Mouse (Mus musculus) adrenal gland, adult 2 months (tissue): ENCODE measurements around the gene Cct8l1. TPM values are rescaled to one million over a fixed set of nuclear protein-coding genes. Genes with fewer than 3 reads are reported as not detected.

Source experiments
- DNase-seq: peaks from one replicate; pipeline ENCODE4 v3.0.0; 2021
- polyA plus RNA-seq: library from polyadenylated mRNA; depleted of rRNA; stranded (reverse); fragments of >200 nt; gene quantifications from 2 replicates; pipeline ENCODE4 v1.2.3, GENCODE M21; 2012; rRNA removed
- total RNA-seq, 2 experiments: library from RNA; stranded (reverse); gene quantifications; 2 replicates each; pipeline ENCODE4 v1.2.3; 2021

The Cct8l1 gene
- total and polyA plus RNA-seq, 3 experiments, result not detected

DNA sequence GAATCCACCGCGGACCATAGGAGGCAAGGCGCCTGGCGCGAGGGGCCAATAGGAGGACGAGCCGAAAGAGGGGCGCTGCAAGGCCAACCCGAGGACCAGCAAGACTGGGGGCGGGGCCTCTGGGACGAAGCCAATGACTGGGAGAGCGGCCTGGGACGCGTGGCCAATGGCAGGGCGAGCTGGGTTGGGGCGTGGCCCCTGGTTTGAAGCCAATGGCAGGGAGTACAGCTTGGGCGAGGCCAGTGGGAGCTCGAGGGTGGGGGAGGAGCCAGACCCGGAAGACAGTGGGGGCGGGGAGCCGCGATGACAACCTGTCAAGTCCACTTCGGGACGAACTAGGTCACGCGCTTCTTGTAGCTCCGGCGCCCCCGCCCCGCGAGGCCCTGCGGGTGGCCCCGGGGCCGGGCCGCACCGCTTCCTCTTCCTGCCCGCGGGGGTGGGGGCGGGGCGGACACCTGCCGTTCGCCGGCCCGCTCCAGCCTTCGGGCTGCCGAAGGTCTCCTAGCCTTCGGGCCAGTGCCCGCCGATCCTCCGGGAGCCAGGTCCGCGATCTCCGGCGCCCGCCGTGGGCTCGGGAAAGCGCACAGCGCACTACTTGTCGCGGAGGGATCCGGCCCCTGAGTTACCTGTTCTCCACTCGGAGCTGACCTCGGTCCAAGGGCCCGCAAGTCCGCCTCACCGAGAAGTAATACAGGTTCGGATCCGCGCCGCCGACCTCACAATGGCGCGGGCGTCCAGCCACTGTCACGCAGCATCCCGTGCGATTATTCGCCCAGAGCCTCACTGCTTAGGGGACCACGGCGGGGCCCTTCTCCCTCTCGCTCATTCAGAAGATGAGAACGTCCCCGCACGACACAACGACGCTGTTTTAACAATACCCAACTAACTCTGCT is 13.9 kb downstream of the Cct8l1 start:
- DNase-seq, result peak; percentile 100

DNA sequence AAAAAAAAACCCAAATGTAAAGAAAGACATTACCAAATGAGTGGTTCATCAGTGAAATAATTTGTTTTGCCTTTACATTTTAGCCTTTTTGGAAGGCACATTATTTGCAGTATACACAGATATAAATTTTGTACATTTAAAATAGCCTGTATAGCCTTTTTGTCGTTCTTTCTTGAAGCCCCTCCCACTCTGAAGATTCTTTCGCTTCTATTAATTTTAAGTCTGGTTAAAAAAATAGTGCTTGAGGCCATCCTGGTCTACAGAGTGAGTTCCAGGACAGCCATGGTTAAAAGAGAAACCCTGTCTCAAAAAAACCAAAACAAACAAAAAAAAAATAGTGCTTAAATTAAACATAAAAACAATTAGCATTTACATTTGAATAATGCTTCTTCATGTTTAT is 14.8 kb downstream of the Cct8l1 start:
- no peak for DNase-seq

DNA sequence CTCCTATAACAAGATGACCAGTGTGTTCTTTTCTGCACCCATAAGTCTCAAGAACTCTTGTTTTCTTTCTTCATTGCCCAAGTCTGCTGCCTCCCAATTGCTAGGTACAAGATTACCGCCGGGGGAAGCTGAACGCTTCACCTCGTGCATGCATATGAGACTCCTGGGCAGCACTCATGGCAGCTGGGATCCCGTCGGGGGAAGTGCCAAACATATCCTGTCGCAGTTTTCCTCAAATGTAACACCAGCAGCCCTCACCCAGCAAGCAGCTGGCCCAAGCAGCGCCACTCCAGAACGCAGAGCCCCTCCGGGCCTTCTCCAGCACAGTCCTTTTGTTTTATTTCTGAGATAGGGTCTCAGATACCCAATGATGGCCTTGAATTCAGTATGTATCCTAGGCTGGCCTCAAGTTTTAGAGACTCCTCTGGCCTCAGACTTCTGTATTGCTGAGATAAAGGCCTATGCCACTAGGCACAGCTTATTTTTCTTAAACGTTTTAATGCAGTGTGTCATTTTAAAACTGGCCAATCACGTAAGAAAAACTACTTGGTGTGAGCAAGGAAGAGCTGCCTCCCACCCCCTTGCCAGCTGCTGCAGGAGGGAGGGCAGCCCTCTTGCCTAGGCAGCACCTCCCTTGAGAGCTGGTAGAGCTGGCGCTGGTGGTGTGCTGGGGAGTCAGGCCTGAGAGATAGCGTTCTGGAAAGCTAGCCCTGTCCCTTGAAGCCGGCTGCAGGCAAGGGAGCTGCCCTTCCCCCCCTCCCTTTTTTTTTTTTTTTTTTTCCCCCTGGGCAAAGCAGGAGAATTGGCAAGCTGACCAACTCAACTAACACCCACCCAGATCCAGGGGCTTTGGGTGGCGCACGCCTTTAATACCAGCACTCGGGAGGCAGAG is 16.6 kb downstream of the Cct8l1 start:
- peak; percentile 21 for DNase-seq

DNA sequence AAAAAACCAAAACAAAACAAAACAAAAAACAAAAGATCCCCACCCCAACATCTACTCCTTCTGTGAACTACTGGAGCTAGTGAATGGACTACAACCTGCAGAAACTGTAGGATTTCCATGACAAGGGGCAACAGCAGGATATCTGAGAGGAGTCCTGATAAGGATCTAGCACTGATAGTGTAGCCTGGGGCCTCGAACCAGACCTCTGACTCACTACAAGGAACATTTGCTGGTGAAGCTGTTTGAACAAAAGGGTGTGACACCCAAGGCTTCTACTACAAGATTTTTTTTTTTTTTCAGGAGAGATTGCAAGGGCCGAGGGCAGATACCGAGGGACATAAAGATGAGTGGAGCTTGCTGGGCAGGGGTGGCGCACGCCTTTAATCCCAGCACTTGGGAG is 17.4 kb downstream of the Cct8l1 start:
- DNase-seq, result no peak

DNA sequence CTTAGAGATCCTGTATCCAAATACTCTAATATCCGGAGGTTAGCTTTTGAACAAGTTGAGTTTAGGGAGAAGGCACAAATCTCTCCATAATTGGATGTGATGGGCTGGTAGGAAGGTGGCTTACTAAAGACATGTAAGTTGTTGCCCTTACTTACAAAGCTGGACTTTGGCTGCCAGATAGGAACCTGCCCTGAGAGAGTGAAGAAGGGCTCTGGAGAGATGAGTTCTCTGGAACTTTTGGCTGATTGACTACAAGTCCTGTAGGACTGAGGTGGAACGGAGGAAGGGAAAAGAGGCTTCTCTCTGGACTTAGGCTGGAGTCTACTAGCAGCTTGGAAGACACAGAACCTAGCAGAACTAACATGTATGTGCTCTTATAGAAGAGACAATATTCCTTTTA is 19.7 kb downstream of the Cct8l1 start:
- no peak for DNase-seq

DNA sequence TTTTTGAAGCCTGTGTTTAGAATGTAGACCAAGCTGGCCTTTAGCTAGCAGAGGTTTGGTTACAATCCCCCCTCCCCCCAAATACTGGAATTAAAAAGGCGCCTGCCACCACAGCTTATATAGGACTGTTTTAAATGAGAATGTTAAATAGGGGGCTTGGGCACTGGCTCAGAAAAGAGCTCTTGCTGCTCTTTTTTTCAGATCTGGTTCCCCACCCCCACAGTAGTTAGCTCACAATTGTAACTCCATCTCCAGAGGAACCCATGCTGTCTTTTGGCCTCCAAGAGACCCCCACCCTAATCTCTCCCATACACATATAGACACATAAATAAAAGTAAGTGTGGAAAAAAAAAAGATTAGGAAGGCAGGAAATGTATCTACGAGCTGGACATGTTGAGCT is 20.6 kb downstream of the Cct8l1 start:
- no peak for DNase-seq

DNA sequence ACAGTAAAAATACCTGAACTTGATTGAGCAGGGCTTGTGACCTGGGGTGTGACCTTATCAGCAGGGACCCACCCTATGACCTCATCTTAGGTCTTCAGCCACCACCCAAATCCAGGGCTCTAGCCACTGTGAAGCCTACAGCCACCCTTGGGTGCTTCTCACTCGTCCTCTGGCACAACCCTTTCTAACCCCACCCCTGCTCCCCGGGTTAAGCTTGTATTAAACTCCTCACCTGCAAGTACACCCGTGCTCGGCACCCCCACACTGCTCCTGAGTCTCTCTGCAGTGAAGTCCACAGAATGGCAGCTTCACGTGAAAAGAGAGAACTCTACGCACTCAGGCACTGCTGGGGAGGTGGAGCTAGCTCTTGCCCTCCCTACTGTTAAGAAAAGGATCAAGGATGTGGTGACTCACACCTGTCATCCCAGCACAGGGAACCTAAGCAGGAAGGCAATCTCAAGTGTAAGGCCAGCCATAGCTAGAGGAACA is 21.1 kb downstream of the Cct8l1 start:
- peak; percentile 22 for DNase-seq

DNA sequence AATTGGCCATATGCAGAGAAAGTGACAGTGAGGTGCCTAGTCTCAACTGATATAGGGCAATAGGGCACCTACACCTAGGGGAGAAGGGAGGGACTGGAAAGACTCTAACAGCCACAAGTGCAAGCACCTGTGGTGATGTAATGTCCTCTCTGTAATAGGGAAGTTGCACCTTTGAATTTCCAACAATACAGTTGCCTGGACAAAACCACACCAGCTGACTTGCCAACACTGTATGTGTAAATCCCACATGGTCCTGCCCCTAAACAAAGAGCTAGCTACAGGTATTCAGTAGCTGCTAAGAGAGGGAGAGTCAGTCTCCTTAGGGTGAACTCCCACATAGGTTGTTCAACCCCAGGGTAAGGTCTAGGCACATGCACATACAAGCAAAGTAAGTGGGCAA is 24.5 kb downstream of the Cct8l1 start:
- DNase-seq, result no peak

DNA sequence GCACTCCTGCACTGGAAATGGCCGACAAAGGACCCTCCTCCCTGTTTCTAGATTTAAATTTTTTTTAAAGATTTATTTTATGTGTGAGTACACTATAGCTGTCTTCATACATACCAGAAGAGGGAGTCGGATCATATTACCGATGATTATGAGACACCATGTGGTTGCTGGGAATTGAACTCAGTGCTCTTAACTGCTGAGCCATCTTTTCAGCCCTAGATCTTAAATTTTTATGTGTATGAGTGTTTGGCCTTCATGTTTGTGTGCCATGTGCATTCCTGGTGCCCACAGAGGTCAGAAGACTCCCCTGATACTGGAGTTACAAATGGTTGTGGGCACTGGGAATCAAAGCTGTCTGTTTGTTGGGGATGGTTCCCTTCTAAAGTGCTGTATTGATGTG is 25.1 kb downstream of the Cct8l1 start:
- no peak for DNase-seq

DNA sequence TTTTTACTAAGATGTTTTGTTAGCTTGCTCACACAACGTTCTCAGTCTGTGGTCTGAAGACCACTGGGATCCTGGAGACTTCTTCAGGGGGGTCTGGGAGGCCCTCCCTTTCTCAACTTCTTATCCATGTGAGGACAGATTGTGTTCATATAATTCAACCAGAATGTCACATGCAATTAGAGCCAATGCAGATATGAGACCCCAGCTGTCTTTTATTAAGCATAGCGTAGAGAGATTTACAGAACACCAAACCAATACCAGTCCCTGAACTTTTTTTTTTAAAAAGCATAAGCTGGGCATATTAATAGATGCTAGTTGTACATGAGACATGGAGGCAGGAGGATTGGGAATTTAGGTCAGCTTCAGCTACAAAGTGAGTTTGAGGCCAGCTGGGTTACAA is 25.8 kb downstream of the Cct8l1 start:
- no peak for DNase-seq

DNA sequence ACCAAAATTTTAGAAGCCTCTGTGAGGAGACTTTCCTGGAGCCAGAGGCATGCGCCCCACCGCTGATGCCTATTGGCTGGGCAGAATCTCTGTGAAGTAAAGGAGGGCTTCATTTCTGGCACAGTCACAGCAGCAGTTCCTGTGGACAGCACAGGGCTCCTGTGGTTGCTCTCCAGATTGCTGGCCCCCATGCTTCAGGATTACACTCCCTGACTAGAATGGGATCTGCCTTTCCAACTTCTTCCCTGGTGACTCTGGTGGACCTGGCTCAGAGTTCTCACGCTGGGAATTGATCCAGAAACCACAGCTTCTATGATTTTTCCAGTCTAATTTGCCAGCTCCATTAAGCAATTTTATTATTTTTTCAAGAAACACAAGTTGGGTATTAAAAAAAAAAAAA is 28.2 kb downstream of the Cct8l1 start:
- peak; percentile 47 for DNase-seq

DNA sequence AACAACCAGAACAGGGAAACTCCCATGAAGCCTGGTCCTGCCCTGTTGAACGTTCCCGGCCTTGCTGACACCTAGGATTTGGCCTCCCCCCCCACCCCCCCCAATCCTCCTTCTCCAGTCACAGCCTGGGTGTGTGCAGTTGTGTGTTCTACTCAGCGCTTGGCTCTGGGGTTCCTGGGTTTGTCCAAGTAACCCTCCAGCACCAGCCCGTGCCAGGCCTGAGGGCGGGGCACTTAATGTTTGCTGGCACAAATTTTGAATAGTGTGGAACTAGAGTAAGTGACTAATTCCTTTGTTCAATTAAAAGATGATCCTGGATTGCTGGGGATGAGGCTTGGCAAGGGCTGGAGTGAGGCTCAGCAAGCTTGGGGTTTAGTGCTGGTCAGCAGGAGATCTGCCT is 28.7 kb downstream of the Cct8l1 start:
- peak; percentile 24 for DNase-seq

DNA sequence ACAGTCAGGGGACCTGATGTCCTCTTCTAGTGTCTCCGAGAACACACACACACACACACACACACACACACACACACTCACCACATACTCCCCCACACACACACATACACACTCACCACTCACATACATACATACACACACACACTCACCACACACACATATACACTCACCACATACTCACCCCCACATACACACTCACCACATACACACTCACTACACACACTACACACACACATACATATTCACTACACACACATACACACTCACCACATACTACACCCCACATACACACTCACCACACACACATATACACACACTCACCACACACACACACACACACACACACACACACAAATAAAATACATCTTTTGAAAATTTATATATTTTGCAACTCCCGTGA is 31.0 kb downstream of the Cct8l1 start:
- no peak for DNase-seq

DNA sequence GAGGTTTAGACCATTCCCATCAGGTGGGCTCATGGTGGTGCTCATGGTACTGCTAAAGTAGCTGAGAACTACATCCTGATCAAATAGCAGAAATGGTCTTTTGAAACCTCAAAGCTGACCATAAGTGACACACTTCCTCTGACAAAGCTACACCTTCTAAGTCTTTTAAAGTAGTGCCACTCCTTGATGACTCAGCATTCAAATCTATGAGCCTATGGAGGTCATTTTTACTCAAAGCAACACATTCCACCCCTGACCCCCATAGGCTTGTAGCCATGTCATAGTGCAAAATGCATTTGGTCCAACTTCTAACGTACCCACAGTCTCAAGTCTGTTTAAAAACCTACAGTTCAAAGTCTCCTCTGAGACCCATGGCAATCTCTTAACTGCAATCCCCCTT is 35.0 kb downstream of the Cct8l1 start:
- DNase-seq, result no peak

DNA sequence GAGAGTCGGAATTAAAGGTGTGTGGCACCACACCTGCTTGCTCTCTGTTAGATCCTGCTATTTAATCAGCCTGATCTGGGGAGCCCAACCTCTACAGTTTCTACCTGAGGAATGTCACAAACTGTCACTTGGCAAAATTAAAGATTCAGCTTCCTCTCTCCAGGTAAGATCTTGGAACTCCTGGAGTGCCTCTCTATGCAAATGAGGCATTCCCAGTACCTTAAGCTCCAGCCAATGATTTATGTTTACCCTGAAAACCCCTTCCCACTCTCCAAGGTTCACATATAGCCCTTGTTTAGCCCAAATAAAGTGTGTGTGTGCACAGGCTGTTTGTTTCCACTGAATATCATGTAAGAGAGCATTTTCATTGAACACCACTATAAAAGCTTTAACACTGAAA is 38.3 kb downstream of the Cct8l1 start:
- no peak for DNase-seq

DNA sequence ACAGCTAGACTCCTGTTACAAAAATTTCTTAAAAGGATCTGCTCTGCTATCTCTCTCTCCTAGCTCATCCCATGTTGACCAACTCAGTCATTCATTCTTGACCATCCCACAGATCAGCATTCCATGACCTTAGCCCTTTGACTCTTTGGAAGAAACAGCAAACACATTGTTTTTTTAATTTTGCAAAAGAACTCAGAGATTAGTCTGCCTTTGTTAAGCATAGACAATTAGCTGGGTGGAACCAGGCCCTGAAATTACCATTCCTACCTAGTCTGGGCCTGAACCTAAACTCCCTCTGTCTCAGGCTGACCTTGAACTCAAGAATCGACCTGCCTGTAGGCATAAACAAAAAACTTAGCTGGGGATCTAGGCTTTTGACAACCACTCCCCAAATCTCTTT is 38.8 kb downstream of the Cct8l1 start:
- DNase-seq, result no peak

DNA sequence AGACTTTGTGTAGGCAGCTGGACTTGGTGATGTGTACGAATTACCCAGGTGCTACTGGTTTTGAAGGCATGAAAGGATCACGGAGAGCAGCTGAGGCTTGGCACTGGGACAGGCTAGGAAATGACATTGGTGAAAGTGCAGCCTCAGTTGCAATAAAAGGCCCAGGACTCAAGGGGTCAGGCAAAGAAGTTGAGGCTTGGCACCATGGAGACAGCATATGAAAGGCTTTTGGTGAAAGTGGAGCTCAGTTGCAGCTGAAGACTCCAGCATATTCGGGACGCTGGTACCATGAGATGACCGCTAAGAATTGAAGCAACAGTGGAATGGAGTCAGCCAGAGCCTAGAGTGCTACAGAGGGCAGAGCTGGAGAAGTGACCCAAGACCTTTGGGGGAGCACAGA is 39.8 kb downstream of the Cct8l1 start:
- DNase-seq, result no peak

DNA sequence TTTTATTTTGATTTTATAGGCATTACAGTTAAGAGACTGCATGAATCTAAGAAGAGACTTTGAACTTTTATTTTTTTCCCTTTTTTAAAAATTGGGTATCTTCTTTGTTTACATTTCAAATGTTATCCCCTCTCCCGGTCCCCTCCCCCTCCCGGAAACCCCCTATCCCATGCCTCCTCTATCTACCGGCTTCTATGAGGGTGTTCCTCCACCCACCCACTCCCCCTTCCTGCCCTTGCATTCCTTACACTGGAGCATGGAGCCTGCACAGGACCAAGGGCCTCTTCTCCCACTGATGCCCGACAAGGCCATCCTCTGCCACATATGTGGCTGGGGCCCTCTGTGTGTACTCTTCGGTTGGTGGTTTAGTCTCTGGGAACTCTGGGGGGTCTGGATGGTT is 40.5 kb downstream of the Cct8l1 start:
- no peak for DNase-seq

Other genes with a start within 250 kb of the Cct8l1 start
- gene Kmt2c, start 17.3 kb upstream of the Cct8l1 start, total RNA-seq, result 10 to 100 TPM; 42.7 to 54.1 TPM
- 6.8 and 8.3 TPM in 2 replicates for gene Kmt2c, start 17.3 kb upstream of the Cct8l1 start, polyA plus RNA-seq
- gene Xrcc2, start 189.8 kb downstream of the Cct8l1 start, total RNA-seq, result 1 to 10 TPM; 2.6 to 4.8 TPM
- gene Xrcc2, start 189.8 kb downstream of the Cct8l1 start, polyA plus RNA-seq, result 2.5 and 3.0 TPM in 2 replicates
- 1 to 10 TPM; 6.2 to 9.3 TPM for gene Actr3b, start 243.9 kb downstream of the Cct8l1 start, total RNA-seq
- 1.7 and 1.8 TPM in 2 replicates for gene Actr3b, start 243.9 kb downstream of the Cct8l1 start, polyA plus RNA-seq